ENCODE assay signal across 10 mouse cellular contexts in genomic region chrX:136761103-136762074, GRCm38 (mm10). TPM values are rescaled to one million over a fixed set of nuclear protein-coding genes. Genes with fewer than 3 reads are reported as not detected.
DNase-seq lines count a peak whose midpoint lies in the region; ATAC-seq lines count a peak whose summit lies in the region.
"Had no signal": no experiment of that assay in that cellular context is flagged by ENCODE, and none has a peak within 500 bp of the region (broad histone marks: within the 10 kb centered on the region; RNA-seq: fewer than 3 reads in every experiment).

No protein-coding gene starts in this region.

- 78% methylated on average over 11 of the region's 11 CpGs for WGBS in embryonic facial prominence, embryonic 11.5 days
- 75% methylated on average over 11 of the region's 11 CpGs for WGBS in embryonic facial prominence, embryonic 10.5 days
- 67% methylated on average over 11 of the region's 11 CpGs for WGBS in midbrain, embryonic 11.5 days
- WGBS in midbrain, embryonic 10.5 days = 73% methylated on average over 11 of the region's 11 CpGs
- 69% methylated on average over 11 of the region's 11 CpGs for WGBS in midbrain, embryonic 14.5 days

- no peak overlapping the region for H3K4me2 ChIP-seq in embryonic facial prominence, embryonic 11.5 days (ENCODE audit: low read depth, low read length)
- H3K4me2 ChIP-seq in midbrain, embryonic 11.5 days = no peak overlapping the region
- no peak overlapping the region for H3K4me2 ChIP-seq in midbrain, embryonic 14.5 days (ENCODE audit: low read length)
- H3K4me2 ChIP-seq: neural tube, embryonic 12.5 days had no signal

- H3K9ac ChIP-seq in embryonic facial prominence, embryonic 11.5 days (replicated peaks; ENCODE audit: low read length) = no peak overlapping the region
- no peak overlapping the region for H3K9ac ChIP-seq in midbrain, embryonic 11.5 days (ENCODE audit: low read length)
- no peak overlapping the region for H3K9ac ChIP-seq in midbrain, embryonic 14.5 days (replicated peaks; ENCODE audit: low read length)
- H3K9ac ChIP-seq: neural tube, embryonic 12.5 days had no signal

- no peak for ATAC-seq in embryonic facial prominence, embryonic 11.5 days (replicated peaks; ENCODE audit: insufficient number of reproducible peaks, low FRiP score, low TSS enrichment, low read depth)
- peak; percentile 55; the same call in 1 of the 2 replicates for ATAC-seq in midbrain, embryonic 11.5 days (ENCODE audit: low FRiP score)
- 0 out of 2 replicates have a peak, but pooled peaks have one; percentile 40 for ATAC-seq in midbrain, embryonic 14.5 days (ENCODE audit: low FRiP score, low TSS enrichment)

- peak; percentile 68 for DNase-seq in embryonic facial prominence, embryonic 11.5 days (ENCODE audit: low spot score)
- no peak for DNase-seq in embryonic facial prominence, embryonic 10.5 days (ENCODE audit: low spot score)
- DNase-seq in midbrain, embryonic 11.5 days (ENCODE audit: low spot score, missing footprints) = peak; percentile 86
- no peak for DNase-seq in midbrain, embryonic 10.5 days (ENCODE audit: low spot score)
- DNase-seq in embryo, embryonic 9.5 days (ENCODE audit: extremely low spot score) = peak; percentile 4
- DNase-seq in midbrain, embryonic 14.5 days = peak; percentile 81
- no peak for DNase-seq in adrenal gland, adult 18-20 months (ENCODE audit: low spot score in 2 of 2)
- DNase-seq in urinary bladder, postnatal 25 days (ENCODE audit: low spot score) = no peak

- no peaks in the 10 kb centered on the region for H3K36me3 ChIP-seq in embryonic facial prominence, embryonic 11.5 days (replicated peaks; ENCODE audit: control insufficient read depth, insufficient read depth, low read depth, low read length)
- peaks cover 32% of the 10 kb centered on the region for H3K36me3 ChIP-seq in embryonic facial prominence, embryonic 10.5 days (replicated peaks)
- H3K36me3 ChIP-seq in midbrain, embryonic 11.5 days (ENCODE audit: control insufficient read depth, insufficient read depth, low read length) = no peaks in the 10 kb centered on the region
- peaks cover 34% of the 10 kb centered on the region for H3K36me3 ChIP-seq in midbrain, embryonic 10.5 days
- peaks cover 3% of the 10 kb centered on the region; the same call in 1 of the 2 replicates for H3K36me3 ChIP-seq in midbrain, embryonic 14.5 days (ENCODE audit: control insufficient read depth, insufficient read depth, low read length)
- H3K36me3 ChIP-seq: neural tube, embryonic 12.5 days had no signal

- H3K27me3 ChIP-seq in embryonic facial prominence, embryonic 11.5 days (ENCODE audit: control insufficient read depth, insufficient read depth, low read length) = no peaks in the 10 kb centered on the region
- H3K27me3 ChIP-seq in embryonic facial prominence, embryonic 10.5 days (replicated peaks; ENCODE audit: low read depth, poor library complexity, severe bottlenecking) = peaks cover 15% of the 10 kb centered on the region; the same call in 1 of the 2 replicates
- H3K27me3 ChIP-seq in midbrain, embryonic 11.5 days (ENCODE audit: control insufficient read depth, insufficient read depth, low read length) = no peaks in the 10 kb centered on the region
- peaks cover 16% of the 10 kb centered on the region for H3K27me3 ChIP-seq in midbrain, embryonic 10.5 days (ENCODE audit: low read depth, poor library complexity, severe bottlenecking)
- H3K27me3 ChIP-seq in midbrain, embryonic 14.5 days (ENCODE audit: control insufficient read depth, insufficient read depth, low read length) = no peaks in the 10 kb centered on the region
- H3K27me3 ChIP-seq: neural tube, embryonic 12.5 days had no signal

- H3K4me1 ChIP-seq in embryonic facial prominence, embryonic 11.5 days (ENCODE audit: control insufficient read depth, insufficient read depth, low read length) = no peaks in the 10 kb centered on the region
- no peaks in the 10 kb centered on the region for H3K4me1 ChIP-seq in embryonic facial prominence, embryonic 10.5 days
- H3K4me1 ChIP-seq in midbrain, embryonic 11.5 days (ENCODE audit: control insufficient read depth, insufficient read depth, low read length) = no peaks in the 10 kb centered on the region
- H3K4me1 ChIP-seq in midbrain, embryonic 10.5 days = no peaks in the 10 kb centered on the region
- no peaks in the 10 kb centered on the region for H3K4me1 ChIP-seq in midbrain, embryonic 14.5 days (ENCODE audit: control insufficient read depth, insufficient read depth, low read length)
- H3K4me1 ChIP-seq: neural tube, embryonic 12.5 days had no signal

- H3K9me3 ChIP-seq in embryonic facial prominence, embryonic 11.5 days (replicated peaks; ENCODE audit: control insufficient read depth, low read length) = no peaks in the 10 kb centered on the region
- H3K9me3 ChIP-seq in embryonic facial prominence, embryonic 10.5 days = no peaks in the 10 kb centered on the region
- no peaks in the 10 kb centered on the region for H3K9me3 ChIP-seq in midbrain, embryonic 11.5 days (ENCODE audit: control insufficient read depth, low read length)
- no peaks in the 10 kb centered on the region for H3K9me3 ChIP-seq in midbrain, embryonic 10.5 days (replicated peaks)
- no peaks in the 10 kb centered on the region for H3K9me3 ChIP-seq in midbrain, embryonic 14.5 days (ENCODE audit: control insufficient read depth, low read length)
- H3K9me3 ChIP-seq: neural tube, embryonic 12.5 days had no signal

- H3K27ac ChIP-seq in embryonic facial prominence, embryonic 11.5 days (replicated peaks; ENCODE audit: low read depth, low read length) = no peak overlapping the region
- H3K27ac ChIP-seq in embryonic facial prominence, embryonic 10.5 days (replicated peaks) = no peak overlapping the region
- H3K27ac ChIP-seq in midbrain, embryonic 11.5 days (ENCODE audit: low read depth, low read length) = no peak overlapping the region
- no peak overlapping the region for H3K27ac ChIP-seq in midbrain, embryonic 10.5 days (replicated peaks)
- H3K27ac ChIP-seq in midbrain, embryonic 14.5 days (replicated peaks; ENCODE audit: low read depth, low read length) = peak overlapping the region; percentile 52; the same call in 1 of the 2 replicates
- H3K27ac ChIP-seq: neural tube, embryonic 12.5 days had no signal

- H3K4me3 ChIP-seq in embryonic facial prominence, embryonic 11.5 days (ENCODE audit: low read depth, low read length) = no peak overlapping the region
- H3K4me3 ChIP-seq in embryonic facial prominence, embryonic 10.5 days = no peak overlapping the region
- H3K4me3 ChIP-seq in midbrain, embryonic 11.5 days (ENCODE audit: low read depth, low read length) = no peak overlapping the region
- H3K4me3 ChIP-seq in midbrain, embryonic 10.5 days = no peak overlapping the region
- H3K4me3 ChIP-seq in midbrain, embryonic 14.5 days (replicated peaks; ENCODE audit: low read depth, low read length) = no peak overlapping the region
- H3K4me3 ChIP-seq: neural tube, embryonic 12.5 days had no signal

RNA-seq across cellular contexts. Expression of gene Morf4l2, which starts 17.9 kb away (rescaled TPM):
- polyA plus RNA-seq in embryonic facial prominence, embryonic 11.5 days (2014; fragmentation: Nextera tagmentation; extraction: Ambion mirVana) = 688 and 708 TPM in 2 replicates
- 573 and 588 TPM in 2 replicates for polyA plus RNA-seq in embryonic facial prominence, embryonic 10.5 days (2016; fragmentation: Nextera tagmentation; extraction: Ambion mirVana)
- polyA plus RNA-seq in midbrain, embryonic 11.5 days (2014; fragmentation: Nextera tagmentation; extraction: Ambion mirVana) = 669 and 699 TPM in 2 replicates
- polyA plus RNA-seq in midbrain, embryonic 10.5 days (2016; fragmentation: Nextera tagmentation; extraction: Ambion mirVana) = 586 and 616 TPM in 2 replicates
- 500 and 612 TPM in 2 replicates for polyA plus RNA-seq in midbrain, embryonic 14.5 days (2014; fragmentation: Nextera tagmentation; extraction: Ambion mirVana)
- 100 to 1,000 TPM; 351 to 423 TPM for total RNA-seq in adrenal gland, adult 18-20 months (2021)

RNA-seq across cellular contexts. Expression of gene Glra4, which starts 18.6 kb away (rescaled TPM):
- 0.14 TPM in 1 of 2 replicates, not detected in the other for polyA plus RNA-seq in embryonic facial prominence, embryonic 11.5 days (2014; fragmentation: Nextera tagmentation; extraction: Ambion mirVana)
- 0.08 TPM in 1 of 2 replicates, not detected in the other for polyA plus RNA-seq in embryonic facial prominence, embryonic 10.5 days (2016; fragmentation: Nextera tagmentation; extraction: Ambion mirVana)
- polyA plus RNA-seq in midbrain, embryonic 11.5 days (2014; fragmentation: Nextera tagmentation; extraction: Ambion mirVana) = 0.10 TPM in 1 of 2 replicates, not detected in the other
- polyA plus RNA-seq in midbrain, embryonic 10.5 days (2016; fragmentation: Nextera tagmentation; extraction: Ambion mirVana) = 0.11 and 0.14 TPM in 2 replicates
- polyA plus RNA-seq in midbrain, embryonic 14.5 days (2014; fragmentation: Nextera tagmentation; extraction: Ambion mirVana) = 0.15 TPM in 1 of 2 replicates, not detected in the other
- not detected for total RNA-seq in adrenal gland, adult 18-20 months (2021)
- polyA plus RNA-seq: heart, embryonic 16.5 days had no signal

RNA-seq across cellular contexts. Expression of gene Tceal1, which starts 53.6 kb away (rescaled TPM):
- polyA plus RNA-seq in embryonic facial prominence, embryonic 11.5 days (2014; fragmentation: Nextera tagmentation; extraction: Ambion mirVana) = 9.5 and 11.5 TPM in 2 replicates
- polyA plus RNA-seq in embryonic facial prominence, embryonic 10.5 days (2016; fragmentation: Nextera tagmentation; extraction: Ambion mirVana) = 7.1 and 7.2 TPM in 2 replicates
- 11.4 and 14.5 TPM in 2 replicates for polyA plus RNA-seq in midbrain, embryonic 11.5 days (2014; fragmentation: Nextera tagmentation; extraction: Ambion mirVana)
- polyA plus RNA-seq in midbrain, embryonic 10.5 days (2016; fragmentation: Nextera tagmentation; extraction: Ambion mirVana) = 10.2 and 10.3 TPM in 2 replicates
- polyA plus RNA-seq in midbrain, embryonic 14.5 days (2014; fragmentation: Nextera tagmentation; extraction: Ambion mirVana) = 25.2 and 26.8 TPM in 2 replicates
- 10 to 100 TPM in 1 of 2 experiments, 1 to 10 TPM in 1; 8.3 to 10.8 TPM for total RNA-seq in adrenal gland, adult 18-20 months (2021)

Comparison
In these comparisons a context has a peak if more than half of its experiments do, and no peak if none do; other contexts are left out.
1. DNase-seq: peak in embryonic facial prominence, embryonic 11.5 days (single experiment), midbrain, embryonic 11.5 days (single experiment), embryo, embryonic 9.5 days (single experiment) and midbrain, embryonic 14.5 days (single experiment); none in embryonic facial prominence, embryonic 10.5 days (single experiment), midbrain, embryonic 10.5 days (single experiment), adrenal gland, adult 18-20 months (0 of 2) and urinary bladder, postnatal 25 days (single experiment).